Mouse (Mus musculus): ENCODE results near the gene Ppp1r8.
"Not testable (repeated sequence)": the region's sequence is repeated elsewhere in the genome, so short reads cannot be mapped to it uniquely, and the experiment has no call there.

Gene Ppp1r8

DNA sequence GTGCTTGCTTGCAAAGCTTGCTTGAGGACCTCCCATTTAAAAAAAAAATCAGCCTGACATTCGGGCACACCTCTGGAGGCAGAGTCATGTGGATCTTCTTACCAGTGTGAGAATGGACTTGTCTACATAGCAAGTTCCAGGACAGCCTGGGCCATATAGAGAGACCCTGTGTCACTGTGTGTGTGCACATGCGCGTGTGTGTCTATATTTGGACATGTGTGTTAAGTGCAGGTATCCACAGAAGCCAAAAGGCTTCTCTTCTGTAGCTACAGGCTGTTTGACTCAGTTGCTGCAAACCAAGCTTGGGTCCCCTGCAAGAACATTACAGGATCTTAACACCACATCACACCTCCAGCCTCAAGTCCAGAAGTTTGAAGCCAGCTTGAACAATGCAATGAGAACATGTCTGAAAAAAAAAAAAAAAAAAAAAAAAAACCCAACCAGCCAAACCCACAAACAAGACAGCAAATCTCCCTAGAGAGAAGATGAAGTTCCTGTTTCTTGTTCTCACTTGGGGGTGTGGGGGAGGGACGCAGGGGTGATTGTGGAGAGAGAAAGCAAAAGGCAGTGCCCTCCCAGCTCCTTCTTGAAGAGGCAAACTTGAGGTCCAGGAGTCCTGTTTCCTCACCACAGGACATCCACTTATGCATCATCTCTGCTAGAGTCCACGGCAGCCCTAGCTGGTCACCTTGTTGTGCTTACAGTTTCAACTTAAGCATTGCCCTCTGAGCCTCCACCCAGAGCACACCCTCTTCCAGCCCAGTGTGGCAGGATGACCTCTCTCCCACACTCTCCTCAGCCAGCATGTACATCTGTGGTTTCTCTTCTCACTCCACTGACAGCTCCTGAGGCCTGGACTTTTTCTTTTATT lies 35.0 kb downstream of the Ppp1r8 start:
- in situ Hi-C loops (cut with MseI, MboI), result no loop called here

- in situ Hi-C loops (cut with MseI, MboI), result no loop called here
Measured at GRCm38 (mm10) chr4:132806620-132807191, 36.3 kb downstream of the Ppp1r8 start.

DNA sequence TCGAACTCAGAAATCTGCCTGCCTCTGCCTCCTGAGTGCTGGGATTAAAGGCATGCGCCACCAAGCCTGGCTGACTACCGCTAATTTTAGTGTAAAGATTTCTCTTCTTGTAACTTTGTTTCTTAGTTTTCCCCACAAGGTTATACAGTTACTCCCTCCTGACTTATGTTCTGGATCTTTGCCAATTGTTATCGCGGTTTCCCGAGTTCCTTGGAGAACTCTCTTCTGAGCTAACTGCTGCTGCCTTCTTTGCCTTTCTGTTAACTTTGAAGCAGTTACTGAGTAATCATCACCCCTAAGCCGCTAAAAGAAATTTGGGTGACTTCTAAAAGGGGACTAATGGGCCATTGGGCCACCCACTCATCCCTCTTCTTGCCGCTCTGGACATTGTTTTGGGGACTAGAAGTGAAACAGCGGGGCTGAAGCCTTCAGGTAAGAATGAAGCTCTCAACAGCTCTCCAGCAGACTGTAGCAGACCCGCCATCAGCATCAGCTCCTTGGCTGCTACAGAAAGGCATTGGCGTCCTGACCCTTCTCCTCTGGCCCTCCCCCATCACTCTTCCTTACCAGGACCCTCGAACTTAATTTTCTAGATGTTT lies 37.3 kb downstream of the Ppp1r8 start:
- in situ Hi-C loops (cut with MseI, MboI), result no loop called here

DNA sequence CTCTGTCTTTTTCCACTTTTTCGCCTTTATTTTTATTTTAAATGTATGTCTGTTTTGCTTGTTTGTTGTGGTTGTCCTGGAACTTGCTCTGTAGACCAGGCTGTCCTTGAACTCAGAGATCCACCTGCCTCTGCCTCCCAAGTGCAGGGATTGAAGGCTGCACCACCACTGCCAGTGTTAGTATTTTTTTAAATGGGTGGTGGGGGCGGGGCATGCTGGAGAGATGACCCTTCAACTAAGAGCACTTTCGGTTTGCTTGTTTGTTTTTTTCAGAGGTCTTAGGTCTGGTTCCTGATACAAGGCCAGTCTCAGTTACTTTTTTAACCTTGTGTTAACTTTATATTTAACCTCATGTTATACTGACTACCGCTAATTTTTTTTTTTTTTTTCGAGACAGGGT lies 37.8 kb downstream of the Ppp1r8 start:
- in situ Hi-C loops (cut with MseI, MboI), result no loop called here

- in situ Hi-C loops (cut with MseI, MboI), result no loop called here
Measured at GRCm38 (mm10) chr4:132804331-132804730, 38.6 kb downstream of the Ppp1r8 start.

GRCm38 (mm10) chr4:132803876-132804275 lies 39.1 kb downstream of the Ppp1r8 start:
- in situ Hi-C loops (cut with MseI, MboI), result no loop called here

- in situ Hi-C loops (cut with MseI, MboI), result no loop called here
Measured at GRCm38 (mm10) chr4:132803212-132803611, 39.8 kb downstream of the Ppp1r8 start.

DNA sequence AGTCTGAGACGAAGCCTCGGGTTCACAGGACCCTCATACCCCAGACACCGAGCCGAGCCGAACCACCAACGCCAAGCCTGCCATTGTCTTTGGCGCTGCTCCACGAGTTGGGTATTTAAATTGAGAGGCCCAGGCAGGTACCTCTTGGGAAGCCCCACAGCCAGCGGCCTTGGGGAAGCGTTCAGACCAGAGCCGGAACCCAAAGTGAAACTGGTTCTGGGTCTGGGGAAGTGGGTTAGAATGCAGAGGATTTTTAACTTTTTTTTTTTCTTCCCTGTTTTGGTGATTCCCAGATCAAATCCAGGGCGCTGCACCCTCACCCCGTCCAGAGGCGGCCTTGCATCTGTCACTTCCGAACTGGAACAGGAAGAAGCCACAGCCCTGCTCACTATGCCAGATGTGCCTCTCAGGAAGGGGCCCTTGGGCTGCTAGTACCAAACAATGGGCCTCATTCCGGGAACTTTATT lies 40.8 kb downstream of the Ppp1r8 start:
- in situ Hi-C loops (cut with MseI, MboI), result no loop called here

DNA sequence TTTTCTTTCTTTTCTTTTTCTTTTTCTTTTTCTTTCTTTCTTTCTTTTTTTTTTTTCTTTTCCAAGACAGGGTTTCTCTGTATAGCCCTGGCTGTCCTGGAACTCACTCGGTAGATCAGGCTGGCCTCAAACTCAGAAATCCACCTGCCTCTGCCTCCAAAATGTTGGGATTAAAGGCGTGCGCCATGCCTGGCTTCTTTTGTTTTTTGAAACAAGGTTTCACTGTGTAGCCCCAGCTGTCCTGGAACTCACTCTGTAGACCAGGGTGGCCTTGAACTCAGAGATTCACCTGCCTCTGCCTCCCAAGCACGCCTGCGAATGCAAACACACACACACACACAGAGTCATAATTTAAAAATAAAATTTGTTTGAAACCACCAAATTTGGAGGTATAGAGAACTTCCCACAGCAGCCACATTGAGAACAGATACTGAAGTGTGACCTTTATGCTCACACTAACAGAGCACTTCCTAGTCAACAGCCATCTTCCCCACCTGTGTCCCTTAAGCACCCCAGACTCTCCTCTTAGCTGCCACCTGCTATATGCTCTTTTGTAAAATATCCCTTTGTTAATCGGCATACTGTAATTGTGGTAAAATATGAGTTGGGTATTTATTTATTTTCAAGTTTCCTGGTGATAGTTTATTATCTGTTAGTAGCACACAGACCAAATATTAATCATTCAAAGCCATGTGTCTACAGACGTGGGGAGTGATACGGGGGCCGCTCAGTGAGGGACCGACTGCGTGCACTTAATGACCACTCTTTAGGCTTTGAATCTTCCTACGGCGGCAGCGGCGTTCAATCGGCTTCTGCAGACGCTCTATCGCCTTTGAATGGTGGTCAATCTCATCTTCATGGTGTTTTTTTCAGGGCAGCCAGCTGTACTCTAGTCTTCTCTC lies 41.5 kb downstream of the Ppp1r8 start:
- in situ Hi-C loops (cut with MseI, MboI), result no loop called here

GRCm38 (mm10) chr4:132799845-132800244 lies 43.1 kb downstream of the Ppp1r8 start:
- in situ Hi-C loops (cut with MseI, MboI), result no loop called here

- in situ Hi-C loops (cut with MseI, MboI), result not testable (repeated sequence)
Measured at GRCm38 (mm10) chr4:132798666-132799065, 44.3 kb downstream of the Ppp1r8 start.

- in situ Hi-C loops (cut with MseI, MboI), result no loop called here
Measured at GRCm38 (mm10) chr4:132798028-132798427, 44.9 kb downstream of the Ppp1r8 start.

GRCm38 (mm10) chr4:132797461-132797860 lies 45.5 kb downstream of the Ppp1r8 start:
- in situ Hi-C loops (cut with MseI, MboI), result no loop called here

- in situ Hi-C loops (cut with MseI, MboI), result no loop called here
Measured at GRCm38 (mm10) chr4:132796196-132796886, 46.6 kb downstream of the Ppp1r8 start, which contains the start of gene Themis2. Gene Themis2 (minus strand): TSS chr4:132796387.

- in situ Hi-C loops (cut with MseI, MboI), result no loop called here
Measured at GRCm38 (mm10) chr4:132795171-132795570, 47.8 kb downstream of the Ppp1r8 start.

- in situ Hi-C loops (cut with MseI, MboI), result no loop called here
Measured at GRCm38 (mm10) chr4:132794760-132795159, 48.2 kb downstream of the Ppp1r8 start.

- in situ Hi-C loops (cut with MseI, MboI), result no loop called here
Measured at GRCm38 (mm10) chr4:132794028-132794427, 48.9 kb downstream of the Ppp1r8 start.

GRCm38 (mm10) chr4:132793322-132794004 lies 49.5 kb downstream of the Ppp1r8 start:
- in situ Hi-C loops (cut with MseI, MboI), result not testable (repeated sequence)

DNA sequence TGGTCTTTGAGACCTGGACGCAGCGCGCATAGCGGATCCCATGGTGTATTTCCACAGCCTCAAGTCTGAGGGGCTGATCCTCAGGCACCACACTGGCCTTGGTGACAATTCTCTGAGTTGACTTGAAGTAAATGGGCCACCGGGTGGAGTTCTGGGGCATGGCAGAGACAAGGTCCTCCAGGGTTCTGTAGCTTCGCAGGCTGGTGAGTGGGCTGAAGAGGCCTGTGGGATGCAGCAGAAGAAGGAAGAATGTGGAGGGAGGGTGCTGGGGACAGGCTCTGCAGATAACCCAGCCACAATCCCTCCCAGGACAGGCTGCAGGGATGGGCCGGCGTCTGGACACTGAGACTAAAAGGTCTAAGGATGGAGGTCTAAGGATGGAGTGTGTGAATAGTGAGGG lies 53.2 kb downstream of the Ppp1r8 start:
- in situ Hi-C loops (cut with MseI, MboI), result no loop called here

- in situ Hi-C loops (cut with MseI, MboI), result no loop called here
Measured at GRCm38 (mm10) chr4:132785228-132785627, 57.7 kb downstream of the Ppp1r8 start.

Data from mouse trophoblast stem cell (cell line).